Mouse (Mus musculus): ENCODE measurements around the gene Tomm6. TPM values are rescaled to one million over a fixed set of nuclear protein-coding genes. Genes with fewer than 3 reads are reported as not detected.
A peak's percentile ranks its signal among the peaks of the same experiment; 100 is the strongest.

Gene Tomm6
- polyA plus RNA-seq, 1 experiment from 2014 or later, result 167 TPM

DNA sequence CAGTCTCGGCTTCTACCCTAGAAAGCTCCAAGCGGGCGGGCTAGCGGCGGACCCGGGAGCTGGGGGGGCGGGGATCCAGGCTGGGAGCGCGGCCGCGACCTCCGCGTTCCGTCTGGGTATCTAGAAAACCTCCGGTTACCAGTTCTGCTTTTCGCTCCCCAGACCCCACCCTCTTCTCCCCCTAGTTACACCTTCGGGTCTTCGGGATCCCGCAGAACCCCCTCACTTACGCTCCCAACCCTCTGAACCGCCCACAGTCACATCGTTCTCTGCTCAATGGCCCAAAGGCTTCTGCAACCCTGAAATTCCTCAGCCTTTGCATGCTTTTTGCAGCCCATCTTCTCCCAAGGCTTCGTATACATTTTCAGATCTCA, 7.1 kb upstream of the Tomm6 start:
- ATAC-seq (no peak), DNase-seq (ENCODE audit: low read depth, low spot score) (no peak)
- no peak for TF ChIP-seq CTCF (IDR thresholded peaks at IDR 0.05)
- no peaks in the 10 kb centered on the region for H3K27me3 ChIP-seq
- ChIA-PET POLR2A (interaction anchor here (0.6 kb wide), 1 partner anchor 61 kb away, joined by 3 read pairs; no protein-coding TSS in a partner anchor), CTCF (interaction anchor here (0.8 to 2.3 kb wide), 4 partner anchors 10 to 55 kb away, joined by 3 to 7 read pairs (median 3); no protein-coding TSS in a partner anchor)
- in situ Hi-C loops (cut with MboI; ENCODE audit: low pct_unique_long_range_greater_than_20kb), result loop anchor here (5.0 kb wide), 1 partner anchor 37 kb away; no protein-coding TSS in a partner anchor

DNA sequence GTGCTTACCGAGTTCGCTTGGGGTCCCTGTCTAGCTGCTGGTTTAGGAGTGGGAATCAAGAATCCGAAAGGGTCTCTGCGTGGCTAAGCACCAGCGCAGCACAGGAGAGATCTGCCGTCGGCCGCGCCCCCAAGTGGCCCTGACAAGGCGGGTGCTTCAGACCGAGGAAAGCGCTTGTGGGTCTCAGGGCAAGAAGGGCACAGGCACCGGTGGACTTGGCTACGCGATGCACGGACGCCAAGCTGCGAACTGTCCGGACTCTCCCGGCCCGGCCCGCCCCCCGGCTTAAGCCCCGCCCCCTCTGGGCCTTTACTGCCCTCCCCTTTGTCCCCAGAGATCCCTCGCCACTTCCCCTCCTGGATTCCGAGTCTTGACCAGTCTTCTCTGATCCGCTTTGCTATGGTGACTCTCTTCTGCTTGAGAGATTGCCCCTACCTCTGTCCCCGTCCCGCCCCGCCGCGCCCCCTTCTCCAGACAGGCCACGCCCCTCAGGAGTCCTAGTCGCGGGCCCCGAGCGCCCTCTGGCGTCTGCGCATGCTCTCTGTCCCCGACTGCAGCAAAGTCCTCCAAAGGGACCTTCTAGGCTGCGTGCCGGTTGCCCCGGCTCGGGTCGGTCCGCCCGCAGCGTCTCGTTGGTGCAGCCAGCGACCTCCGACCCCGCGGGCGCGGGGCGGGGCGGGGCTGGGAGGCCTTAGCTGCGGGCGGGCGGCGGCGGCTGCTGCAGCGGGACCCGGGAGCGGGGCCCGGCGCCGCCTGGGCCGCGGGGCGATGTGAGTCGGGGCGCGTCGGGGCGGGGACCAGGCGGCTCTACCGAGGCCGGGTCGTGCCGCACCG, 6.5 kb upstream of the Tomm6 start, which contains the start of gene Prickle4:
Gene Prickle4 (minus strand): TSS at position 234 of the 834 bp plus-strand sequence.
- in situ Hi-C loops (cut with MboI; ENCODE audit: low pct_unique_long_range_greater_than_20kb), result loop anchor here (5.0 kb wide), 1 partner anchor 38 kb away; no protein-coding TSS in a partner anchor
- no peak for TF ChIP-seq CTCF (IDR thresholded peaks at IDR 0.05)
- POLR2A ChIA-PET, result interaction anchor here (0.6 to 0.7 kb wide), 2 partner anchors 9 to 61 kb away, joined by 3 read pairs; no protein-coding TSS in a partner anchor
- ATAC-seq, result peak; percentile 92
- DNase-seq (ENCODE audit: low read depth, low spot score), result peak; percentile 81
- CTCF ChIA-PET, result interaction anchor here (0.8 to 2.3 kb wide), 4 partner anchors 11 to 65 kb away, joined by 3 to 7 read pairs (median 3); no protein-coding TSS in a partner anchor
- H3K27me3 ChIP-seq, result no peaks in the 10 kb centered on the region

DNA sequence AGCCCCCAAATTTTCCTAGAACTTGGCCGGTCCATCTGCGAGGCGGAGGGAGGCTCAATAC, 6.1 kb upstream of the Tomm6 start, which contains the start of gene Gm21981:
Gene Gm21981 (minus strand): TSS at position 14 of the 61 bp plus-strand sequence.
- no peak for ATAC-seq
- ChIA-PET POLR2A (interaction anchor here (0.7 kb wide), 1 partner anchor 10 kb away, joined by 3 read pairs; no protein-coding TSS in a partner anchor), CTCF (interaction anchor here (1.3 to 2.3 kb wide), 2 partner anchors 11 to 65 kb away, joined by 3 to 7 read pairs; no protein-coding TSS in a partner anchor)
- DNase-seq (ENCODE audit: low read depth, low spot score), result no peak
- in situ Hi-C loops (cut with MboI; ENCODE audit: low pct_unique_long_range_greater_than_20kb), result no loop called here
- TF ChIP-seq CTCF (IDR thresholded peaks at IDR 0.05), result no peak
- no peaks in the 10 kb centered on the region for H3K27me3 ChIP-seq

DNA sequence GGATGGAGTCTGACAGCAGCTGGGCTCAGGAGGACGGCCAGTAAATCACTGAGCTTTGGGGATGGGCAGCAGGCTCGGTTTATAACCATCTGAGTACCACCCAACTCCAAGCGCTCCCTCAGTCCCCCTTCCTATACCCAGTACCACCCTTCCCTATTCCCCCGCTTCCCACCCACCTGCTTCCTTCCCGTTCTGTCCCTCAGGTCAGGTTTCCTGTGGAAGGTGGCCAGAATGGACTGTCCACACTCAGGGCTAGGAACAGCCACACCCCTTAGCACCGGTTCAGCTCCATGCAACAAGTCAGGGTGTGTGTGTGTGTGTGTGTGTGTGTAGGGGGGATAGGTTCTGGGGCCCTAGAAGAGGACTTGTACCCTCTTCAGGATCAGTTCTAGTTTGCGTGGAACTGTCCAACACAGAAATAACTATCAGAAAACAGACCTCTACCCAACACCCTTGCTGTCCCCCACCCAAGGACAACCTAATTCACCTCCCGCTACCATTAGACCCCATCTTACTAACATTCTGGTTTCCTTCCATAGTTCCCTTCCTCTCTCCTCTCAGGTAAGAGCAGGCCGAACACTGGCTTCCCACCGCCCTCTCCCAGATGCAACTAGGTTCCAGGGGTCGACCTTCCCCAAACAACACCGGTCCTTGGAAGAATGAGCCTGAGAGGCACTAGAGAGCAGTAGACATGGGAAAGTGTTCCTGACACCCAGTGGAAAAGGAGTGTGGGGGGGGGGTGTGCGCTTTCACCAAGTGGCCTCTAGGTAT, 5.7 kb upstream of the Tomm6 start:
- ChIA-PET POLR2A (interaction anchor here (0.7 kb wide), 1 partner anchor 10 kb away, joined by 3 read pairs; no protein-coding TSS in a partner anchor), CTCF (interaction anchor here (1.0 to 2.3 kb wide), 4 partner anchors 11 to 66 kb away, joined by 3 to 7 read pairs (median 4); no protein-coding TSS in a partner anchor)
- in situ Hi-C loops (cut with MboI; ENCODE audit: low pct_unique_long_range_greater_than_20kb), result no loop called here
- no peak for TF ChIP-seq CTCF (IDR thresholded peaks at IDR 0.05)
- H3K27me3 ChIP-seq, result no peaks in the 10 kb centered on the region
- no peak for ATAC-seq
- DNase-seq (ENCODE audit: low read depth, low spot score), result no peak

DNA sequence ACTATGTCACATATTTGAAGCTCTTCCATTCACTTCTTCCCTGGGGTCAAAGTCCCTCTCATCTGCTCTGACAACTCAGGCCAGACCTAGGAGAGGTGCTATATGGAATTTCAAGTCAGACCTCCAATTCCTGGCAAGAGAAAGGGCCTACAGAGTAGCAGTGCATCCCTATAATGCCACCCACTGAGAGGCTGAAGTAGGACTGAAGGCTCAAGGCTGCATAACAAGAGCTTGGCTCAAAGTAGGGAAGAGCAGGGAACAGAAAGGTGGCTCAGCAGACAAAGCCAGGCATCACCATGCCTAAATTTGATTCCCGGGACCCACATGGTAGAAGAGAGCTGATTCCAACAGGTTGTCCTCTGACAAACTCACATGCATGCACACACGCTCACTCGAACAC, 3.5 kb upstream of the Tomm6 start:
- no peak for ATAC-seq
- H3K27me3 ChIP-seq, result no peaks in the 10 kb centered on the region
- in situ Hi-C loops (cut with MboI; ENCODE audit: low pct_unique_long_range_greater_than_20kb), result no loop called here
- TF ChIP-seq CTCF (IDR thresholded peaks at IDR 0.05), result no peak
- POLR2A ChIA-PET, result no interaction called here
- CTCF ChIA-PET, result interaction anchor here (1.2 to 2.5 kb wide), 2 partner anchors 15 to 68 kb away, joined by 3 to 8 read pairs; no protein-coding TSS in a partner anchor
- DNase-seq (ENCODE audit: low read depth, low spot score), result no peak

DNA sequence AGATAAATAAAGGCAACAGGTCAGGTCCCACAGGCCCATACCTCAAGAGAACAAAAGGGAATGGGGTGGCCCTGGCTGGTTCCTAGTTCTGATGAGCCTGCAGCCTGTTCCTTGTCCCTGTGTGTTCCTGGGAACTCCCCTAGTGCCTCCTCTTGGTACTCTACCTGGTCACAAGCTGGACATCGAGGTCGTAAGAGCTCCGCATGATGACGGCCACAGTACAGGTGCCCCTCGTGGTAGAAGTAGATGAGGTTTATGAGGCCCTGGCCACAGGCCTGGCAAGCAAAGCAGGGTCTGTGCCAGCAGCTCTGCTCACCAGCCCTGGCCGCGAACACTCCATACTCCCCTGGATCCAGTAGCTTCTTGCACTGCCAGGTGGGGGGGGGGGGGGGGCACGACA, 1.7 kb upstream of the Tomm6 start:
- TF ChIP-seq CTCF (IDR thresholded peaks at IDR 0.05), result no peak
- no peaks in the 10 kb centered on the region for H3K27me3 ChIP-seq
- ATAC-seq (no peak), DNase-seq (ENCODE audit: low read depth, low spot score) (no peak)
- POLR2A ChIA-PET, result no interaction called here
- CTCF ChIA-PET, result interaction anchor here (1.0 to 2.5 kb wide), 2 partner anchors 13 to 46 kb away, joined by 3 to 8 read pairs; no protein-coding TSS in a partner anchor
- in situ Hi-C loops (cut with MboI; ENCODE audit: low pct_unique_long_range_greater_than_20kb), result loop anchor here (5.0 kb wide), 2 partner anchors 43 to 178 kb away; no protein-coding TSS in a partner anchor

DNA sequence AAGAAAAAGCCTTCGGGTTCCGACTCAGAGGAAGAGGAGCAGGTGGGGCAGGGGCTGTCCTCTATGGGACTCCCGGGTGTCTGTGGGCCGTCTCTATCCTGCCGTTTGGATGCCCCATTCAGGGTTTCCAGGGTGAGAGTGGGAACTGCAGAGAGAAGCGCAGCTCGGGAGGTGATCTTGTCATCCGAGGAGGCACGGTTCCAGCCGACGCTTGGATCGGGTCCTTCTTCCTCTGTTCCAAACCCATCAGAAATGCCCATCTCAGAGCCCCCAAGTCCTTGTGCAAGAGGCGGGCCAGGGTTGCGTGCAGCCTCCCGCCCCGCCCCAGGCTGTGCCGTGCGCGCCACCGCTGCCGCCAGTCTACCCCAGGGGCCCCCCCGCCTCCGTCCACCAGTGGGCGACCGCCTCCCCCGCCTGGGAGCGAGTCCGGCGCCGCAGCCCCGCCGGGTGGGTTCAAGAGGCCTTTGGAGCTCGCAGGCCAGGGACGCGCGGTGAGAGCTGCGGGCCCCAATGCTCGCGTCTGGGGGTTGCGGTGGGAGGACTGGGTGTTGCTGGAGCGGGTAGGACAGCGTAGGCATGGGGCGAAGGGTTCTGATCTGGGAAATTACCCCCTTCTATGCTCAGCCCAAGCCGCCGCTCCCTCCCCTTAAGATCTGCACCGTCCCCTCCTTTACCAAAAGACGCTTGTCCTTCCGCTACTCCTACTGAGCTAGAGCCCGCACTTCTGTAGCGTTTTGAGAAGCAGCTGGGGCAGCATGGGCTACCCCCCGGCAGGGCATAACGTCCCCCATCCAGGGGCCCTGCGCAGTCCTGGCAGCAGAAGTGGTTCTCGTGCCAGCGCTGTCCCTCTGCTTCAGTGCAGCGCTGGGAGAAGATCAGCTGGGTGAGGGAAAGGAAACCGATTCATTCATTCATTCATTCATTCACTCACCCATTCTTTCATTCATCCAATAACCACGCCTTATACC, 706 bp upstream of the Tomm6 start, which contains the start of gene Frs3:
Gene Frs3 (plus strand): TSS at position 423 of the 968 bp plus-strand sequence.
- POLR2A ChIA-PET, result interaction anchor here (0.7 to 1.3 kb wide), 2 partner anchors 17 to 193 kb away, joined by 3 to 4 read pairs; no protein-coding TSS in a partner anchor
- CTCF ChIA-PET, result interaction anchor here (1.0 to 2.5 kb wide), 2 partner anchors 12 to 45 kb away, joined by 3 to 8 read pairs; no protein-coding TSS in a partner anchor
- ATAC-seq, result peak; percentile 28
- TF ChIP-seq CTCF (IDR thresholded peaks at IDR 0.05), result no peak
- in situ Hi-C loops (cut with MboI; ENCODE audit: low pct_unique_long_range_greater_than_20kb), result loop anchor here (5.0 kb wide), 2 partner anchors 42 to 177 kb away; no protein-coding TSS in a partner anchor
- DNase-seq (ENCODE audit: low read depth, low spot score), result no peak
- no peaks in the 10 kb centered on the region for H3K27me3 ChIP-seq

DNA sequence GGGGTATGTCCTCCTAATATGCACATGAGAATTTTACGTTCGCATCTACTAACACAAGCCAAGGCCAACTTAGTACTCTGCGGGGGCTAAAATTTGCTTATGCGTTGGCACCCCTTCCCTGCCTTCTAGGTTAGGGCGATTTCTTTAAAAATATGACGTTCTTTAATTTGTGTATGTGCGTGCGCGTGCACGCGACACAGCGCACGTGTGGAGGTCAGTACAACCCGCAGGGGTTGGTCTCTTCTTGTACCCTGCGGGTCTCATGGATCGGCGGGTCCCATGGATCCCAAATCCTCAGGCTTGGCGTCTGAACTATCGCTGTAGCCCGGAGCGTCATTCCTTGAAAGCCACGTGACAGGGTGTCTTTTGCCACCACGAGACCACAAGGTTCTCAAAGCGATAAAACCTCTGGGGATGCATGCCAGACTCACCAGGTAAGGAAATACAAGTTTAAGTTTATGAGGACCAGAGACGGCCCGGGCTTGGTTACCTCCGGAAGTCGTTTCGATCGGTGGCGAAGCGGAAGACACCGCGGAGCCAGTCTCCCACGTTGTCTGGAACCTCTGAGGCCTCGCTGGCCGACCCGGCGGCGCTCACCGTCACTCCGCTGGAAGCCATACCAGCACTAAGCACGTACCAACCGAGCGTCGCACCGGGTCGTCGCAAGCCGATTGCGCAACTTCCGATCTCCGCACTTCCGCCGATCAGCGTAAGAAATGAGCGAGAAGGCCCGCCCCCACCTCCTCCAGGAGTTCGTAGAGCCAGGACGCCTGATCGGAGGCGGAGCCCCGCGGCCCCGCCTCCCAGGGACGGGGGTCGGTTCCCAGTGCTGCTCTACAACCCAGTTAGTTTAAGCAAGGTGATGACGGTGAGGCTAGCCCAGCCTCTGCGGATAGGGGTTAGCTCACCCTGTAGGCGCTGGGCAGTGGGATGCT, 510 bp downstream of the Tomm6 start:
- TF ChIP-seq CTCF (IDR thresholded peaks at IDR 0.05), result no peak
- in situ Hi-C loops (cut with MboI; ENCODE audit: low pct_unique_long_range_greater_than_20kb), result loop anchor here (5.0 kb wide), 2 partner anchors 40 to 175 kb away; no protein-coding TSS in a partner anchor
- ChIA-PET POLR2A (interaction anchor here (0.7 to 1.3 kb wide), 2 partner anchors 18 to 192 kb away, joined by 3 to 4 read pairs; no protein-coding TSS in a partner anchor), CTCF (no interaction called here)
- peak; percentile 77 for ATAC-seq
- peak; percentile 64 for DNase-seq (ENCODE audit: low read depth, low spot score)
- H3K27me3 ChIP-seq, result no peaks in the 10 kb centered on the region

Data from Patski (cell line).